Mouse (Mus musculus) hindbrain, embryonic 14.5 days (tissue): ENCODE measurements around the gene Atf7. TPM values are rescaled to one million over a fixed set of nuclear protein-coding genes. Genes with fewer than 3 reads are reported as not detected.

Experiments
- ATAC-seq: fragments of 200-750 bp; cut with Nextera tagmentation; 2 replicates; pipeline ENCODE4 v1.8.0; 2017; ENCODE audit warnings: moderate number of reproducible peaks, mild to moderate bottlenecking, moderate TSS enrichment, moderate library complexity; ENCODE audit not compliant: low FRiP score
- DNase-seq: peaks from one replicate; pipeline ENCODE4 v3.0.0-alpha.2; 2015; ENCODE audit warnings: low spot score
- H3K27ac ChIP-seq: fragments of 300-500 bp; sonication (generic); 2 replicates; pipeline ENCODE4 v1.5.1; 2014; ENCODE audit warnings: mild to moderate bottlenecking, moderate library complexity
- H3K27me3 ChIP-seq: fragments of 300-500 bp; sonication (generic); 2 replicates; pipeline ENCODE4 v1.6.1; 2014; ENCODE audit warnings: mild to moderate bottlenecking, low read length, mixed read lengths; ENCODE audit not compliant: control insufficient read depth, insufficient read depth
- H3K36me3 ChIP-seq: fragments of 300-500 bp; sonication (generic); replicated peaks from 2 replicates; pipeline ENCODE4 v1.6.1; 2014; ENCODE audit not compliant: control insufficient read depth, insufficient read depth
- H3K4me1 ChIP-seq: fragments of 300-500 bp; sonication (generic); replicated peaks from 2 replicates; pipeline ENCODE4 v1.6.1; 2014; ENCODE audit warnings: antibody characterized with exemption, low read length, mixed read lengths; ENCODE audit not compliant: control insufficient read depth, insufficient read depth
- H3K4me2 ChIP-seq: fragments of 300-500 bp; sonication (generic); replicated peaks from 2 replicates; pipeline ENCODE4 v1.6.1; 2014; ENCODE audit warnings: mild to moderate bottlenecking, moderate library complexity
- H3K4me3 ChIP-seq: fragments of 300-500 bp; sonication (generic); replicated peaks from 2 replicates; pipeline ENCODE4 v1.5.1; 2014; ENCODE audit warnings: mild to moderate bottlenecking, low read length
- H3K9ac ChIP-seq: fragments of 300-500 bp; sonication (generic); 2 replicates; pipeline ENCODE4 v1.6.1; 2014
- H3K9me3 ChIP-seq: fragments of 300-500 bp; sonication (generic); 2 replicates; pipeline ENCODE4 v1.6.1; 2016; ENCODE audit warnings: low read length; ENCODE audit not compliant: control insufficient read depth
- WGBS: fragments of 180-500 bp; shearing (Covaris S2); extraction: QIAGEN DNeasy Blood & Tissue Kit; methylation state at CpG from one replicate; pipeline ENCODE4 v1.1.7; 2014; 5-methylcytosine and 5-hydroxymethylcytosine counted together
- polyA plus RNA-seq: library from polyadenylated mRNA; unstranded; fragments of >200 nt; fragmentation: Nextera tagmentation; extraction: Ambion mirVana; gene quantifications from 2 replicates; pipeline ENCODE4 v1.2.1, GENCODE M21; 2014

Gene Atf7
- polyA plus RNA-seq, 1 experiment from 2014 or later, result 13.7 TPM

GRCm38 (mm10) chr15:102526111-102527002 is 98.9 kb downstream of the Atf7 start:
- Histone ChIP-seq H3K4me2 (no peak overlapping the region), H3K27ac (no peak overlapping the region), H3K9ac (no peak overlapping the region), H3K4me3 (no peak overlapping the region), H3K36me3 (peaks cover 64% of the 10 kb centered on the region), H3K9me3 (no peaks in the 10 kb centered on the region), H3K4me1 (no peaks in the 10 kb centered on the region), H3K27me3 (no peaks in the 10 kb centered on the region)
- ATAC-seq (no peak), DNase-seq (no peak)
- WGBS, result 86% methylated on average over 6 of the region's 6 CpGs

- Histone ChIP-seq H3K9ac (no peak within 1 kb of the TSS; the same call in 1 of the 2 replicates), H3K4me3 (no peak within 1 kb of the TSS), H3K4me2 (no peak within 1 kb of the TSS)
These were observed 100.3 kb downstream of the Atf7 start, which contains the start of gene Npff for GRCm38 (mm10) chr15:102524892-102525485. Gene Npff (minus strand): TSS chr15:102524942.

GRCm38 (mm10) chr15:102521480-102521879 is 103.8 kb downstream of the Atf7 start:
- Histone ChIP-seq H3K9me3 (no peaks in the 10 kb centered on the region), H3K27ac (no peak overlapping the region), H3K9ac (no peak overlapping the region), H3K4me2 (no peak overlapping the region), H3K27me3 (no peaks in the 10 kb centered on the region), H3K4me3 (no peak overlapping the region), H3K4me1 (peaks cover 9% of the 10 kb centered on the region), H3K36me3 (peaks cover 33% of the 10 kb centered on the region)
- 90% methylated on average over 4 of the region's 4 CpGs for WGBS
- ATAC-seq (no peak), DNase-seq (no peak)

More at GRCm38 (mm10) chr15:102524892-102525485, 100.3 kb downstream of the Atf7 start, which contains the start of gene Npff:
- Histone ChIP-seq H3K36me3 (peaks cover 60% of the 10 kb centered on the region), H3K27ac (0 out of 2 replicates have a peak within 1 kb of the TSS, but pooled peaks have one; percentile 24), H3K4me1 (no peaks in the 10 kb centered on the region), H3K27me3 (no peaks in the 10 kb centered on the region), H3K9me3 (no peaks in the 10 kb centered on the region)
- DNase-seq (peak; percentile 88), ATAC-seq (no peak)
- WGBS, result 4% methylated on average over 3 of the region's 3 CpGs

DNA sequence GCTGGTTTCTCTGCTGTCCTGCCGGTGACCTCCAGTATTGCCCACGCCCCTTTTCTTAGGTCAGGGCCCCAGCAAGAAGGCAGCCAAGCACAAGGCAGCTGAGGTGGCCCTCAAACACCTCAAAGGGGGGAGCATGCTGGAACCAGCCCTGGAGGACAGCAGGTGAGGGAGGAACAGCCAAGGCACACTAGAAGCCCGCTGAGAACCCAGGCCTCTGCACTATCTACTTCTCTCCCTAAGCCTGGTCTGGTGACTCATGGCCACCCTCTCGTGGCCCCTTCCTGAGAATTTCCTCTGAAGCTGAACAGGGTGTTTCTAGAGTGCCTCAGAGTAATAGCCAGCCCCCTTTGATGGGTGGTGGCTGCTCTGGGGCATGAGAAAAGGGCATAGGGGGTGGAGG is 104.8 kb downstream of the Atf7 start:
- 89% methylated on average over 4 of the region's 4 CpGs for WGBS
- Histone ChIP-seq H3K9me3 (no peaks in the 10 kb centered on the region), H3K4me1 (peaks cover 15% of the 10 kb centered on the region), H3K27me3 (no peaks in the 10 kb centered on the region), H3K4me2 (no peak overlapping the region), H3K4me3 (no peak overlapping the region), H3K36me3 (peaks cover 31% of the 10 kb centered on the region), H3K27ac (no peak overlapping the region), H3K9ac (no peak overlapping the region)
- ATAC-seq (no peak), DNase-seq (no peak)

- Histone ChIP-seq H3K9ac (peak overlapping the region; percentile 90), H3K4me1 (peaks cover 25% of the 10 kb centered on the region), H3K27me3 (no peaks in the 10 kb centered on the region), H3K4me3 (peak overlapping the region; percentile 72), H3K4me2 (peak overlapping the region; percentile 69), H3K27ac (peak overlapping the region; percentile 97), H3K9me3 (no peaks in the 10 kb centered on the region), H3K36me3 (peaks cover 31% of the 10 kb centered on the region)
- 73% methylated on average over 17 of the region's 17 CpGs for WGBS
- ATAC-seq, result no peak
- no peak for DNase-seq
These were observed 105.8 kb downstream of the Atf7 start for GRCm38 (mm10) chr15:102519211-102520141.

DNA sequence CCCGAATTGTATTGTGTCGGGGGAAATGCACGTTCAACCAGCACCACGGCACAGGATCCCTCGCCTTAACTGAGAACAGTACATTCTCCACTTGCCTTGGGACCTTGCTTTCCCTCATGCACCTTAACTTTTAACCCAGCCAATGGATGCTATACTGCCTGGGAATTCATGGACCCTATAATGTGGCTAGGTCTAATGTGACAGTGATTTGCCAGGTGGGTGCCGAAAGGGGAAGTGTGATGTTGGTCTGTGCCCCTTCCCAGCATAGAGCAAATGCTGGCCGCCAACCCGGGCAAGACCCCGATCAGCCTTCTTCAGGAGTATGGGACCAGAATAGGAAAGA is 106.4 kb downstream of the Atf7 start:
- no peak for DNase-seq
- peaks cover 24% of the 10 kb centered on the region for H3K36me3 ChIP-seq
- H3K27ac ChIP-seq, result peak overlapping the region; percentile 97
- H3K4me3 ChIP-seq, result peak overlapping the region; percentile 72
- 20% methylated on average over 9 of the region's 9 CpGs for WGBS
- no peak for ATAC-seq
- peak overlapping the region; percentile 90 for H3K9ac ChIP-seq
- peak overlapping the region; percentile 69 for H3K4me2 ChIP-seq
- no peaks in the 10 kb centered on the region for H3K9me3 ChIP-seq
- H3K27me3 ChIP-seq, result no peaks in the 10 kb centered on the region
- H3K4me1 ChIP-seq, result peaks cover 26% of the 10 kb centered on the region

- WGBS, result under 1% methylated on average over 60 of the region's 60 CpGs
- Histone ChIP-seq H3K36me3 (peaks cover 20% of the 10 kb centered on the region), H3K27me3 (no peaks in the 10 kb centered on the region), H3K4me2 (peak within 1 kb of the TSS; percentile 69), H3K4me1 (peaks cover 26% of the 10 kb centered on the region), H3K9ac (peak within 1 kb of the TSS; percentile 90), H3K9me3 (no peaks in the 10 kb centered on the region), H3K27ac (peak within 1 kb of the TSS; percentile 97), H3K4me3 (peak within 1 kb of the TSS; percentile 72)
- DNase-seq (peak; percentile 99), ATAC-seq (peak; percentile 92)
These were observed 107.0 kb downstream of the Atf7 start, which contains the start of gene Tarbp2 for GRCm38 (mm10) chr15:102517976-102518858. Gene Tarbp2 (plus strand): TSS chr15:102518192.

GRCm38 (mm10) chr15:102517631-102517975 is 107.7 kb downstream of the Atf7 start:
- peak overlapping the region; percentile 72 for H3K4me3 ChIP-seq
- under 1% methylated on average over 10 of the region's 10 CpGs for WGBS
- peak overlapping the region; percentile 94 for H3K27ac ChIP-seq
- H3K36me3 ChIP-seq, result peaks cover 20% of the 10 kb centered on the region
- peak overlapping the region; percentile 69 for H3K4me2 ChIP-seq
- H3K9ac ChIP-seq, result peak overlapping the region; percentile 87
- no peak for DNase-seq
- no peaks in the 10 kb centered on the region for H3K27me3 ChIP-seq
- H3K4me1 ChIP-seq, result peaks cover 31% of the 10 kb centered on the region
- no peaks in the 10 kb centered on the region for H3K9me3 ChIP-seq
- ATAC-seq, result no peak
